Mouse (Mus musculus): ENCODE results near the gene Lmo4.

- TF ChIP-seq POLR2A (IDR thresholded peaks at IDR 0.05; ENCODE audit: low read depth, low read length) (no peak), CTCF (IDR thresholded peaks at IDR 0.05; ENCODE audit: extremely low read depth, insufficient read depth, insufficient read length, insufficient replicate concordance) (no peak)
Observed at GRCm38 (mm10) chr3:144144066-144144465, 61.0 kb downstream of the Lmo4 start.

All from spleen, adult 2 months (tissue).